Mouse (Mus musculus): ENCODE results near the gene Galr3. TPM values are rescaled to one million over a fixed set of nuclear protein-coding genes. Genes with fewer than 3 reads are reported as not detected.

The Galr3 gene
- polyA plus RNA-seq, 1 experiment from 2014 or later = not detected

- Histone ChIP-seq H3K9me3 (replicated peaks; ENCODE audit: control insufficient read depth, low read length) (no peaks in the 10 kb centered on the region), H3K4me2 (no peak overlapping the region), H3K4me1 (ENCODE audit: control insufficient read depth, insufficient read depth, low read length) (peaks cover 14% of the 10 kb centered on the region), H3K4me3 (ENCODE audit: low read depth, low read length) (no peak overlapping the region), H3K27me3 (ENCODE audit: control insufficient read depth, insufficient read depth, low read length) (no peaks in the 10 kb centered on the region), H3K9ac (ENCODE audit: low read depth, low read length) (no peak overlapping the region), H3K36me3 (ENCODE audit: control insufficient read depth, insufficient read depth, low read length) (peaks cover 34% of the 10 kb centered on the region), H3K27ac (ENCODE audit: low read depth, low read length) (no peak overlapping the region)
- ATAC-seq (replicated peaks; ENCODE audit: insufficient number of reproducible peaks, low FRiP score, low TSS enrichment) = no peak
- 87% methylated on average over 6 of the region's 6 CpGs for WGBS (ENCODE audit: insufficient replicate concordance)
These were observed 50.6 kb downstream of the Galr3 start for GRCm38 (mm10) chr15:79092284-79092683.

Small RNA genes within 50 kb of the gene (microRNA-seq; reads per million reads assigned to microRNA genes)
- gene Mir6956 (ENCODE audit: borderline number of aligned reads) = 0.81 reads per million, percentile 9 among the genes with 10 or more reads in this experiment

Other genes with a start within 250 kb of the Galr3 start
- 3.7 and 4.2 TPM in 2 replicates for gene Card10, start 238.8 kb upstream of the Galr3 start, polyA plus RNA-seq (2014; fragmentation: Nextera tagmentation; extraction: Ambion mirVana)
- gene Cdc42ep1, start 199.3 kb upstream of the Galr3 start, polyA plus RNA-seq (2014; fragmentation: Nextera tagmentation; extraction: Ambion mirVana) = 24.1 and 29.7 TPM in 2 replicates
- 0.49 TPM in 1 of 2 replicates, not detected in the other for gene Lgals2, start 186.4 kb upstream of the Galr3 start, polyA plus RNA-seq (2014; fragmentation: Nextera tagmentation; extraction: Ambion mirVana)
- 29.3 and 31.7 TPM in 2 replicates for gene Gga1, start 164.7 kb upstream of the Galr3 start, polyA plus RNA-seq (2014; fragmentation: Nextera tagmentation; extraction: Ambion mirVana)
- 0.23 and 0.47 TPM in 2 replicates for gene Gm49510, start 142.2 kb upstream of the Galr3 start, polyA plus RNA-seq (2014; fragmentation: Nextera tagmentation; extraction: Ambion mirVana)
- gene Sh3bp1, start 142.1 kb upstream of the Galr3 start, polyA plus RNA-seq (2014; fragmentation: Nextera tagmentation; extraction: Ambion mirVana) = 25.0 and 29.3 TPM in 2 replicates
- gene Pdxp, start 128.0 kb upstream of the Galr3 start, polyA plus RNA-seq (2014; fragmentation: Nextera tagmentation; extraction: Ambion mirVana) = 24.3 and 25.7 TPM in 2 replicates
- 541 and 566 TPM in 2 replicates for gene Lgals1, start 115.2 kb upstream of the Galr3 start, polyA plus RNA-seq (2014; fragmentation: Nextera tagmentation; extraction: Ambion mirVana)
- 43.6 and 51.4 TPM in 2 replicates for gene Nol12, start 107.0 kb upstream of the Galr3 start, polyA plus RNA-seq (2014; fragmentation: Nextera tagmentation; extraction: Ambion mirVana)
- 49.5 and 57.8 TPM in 2 replicates for gene Triobp, start 94.2 kb upstream of the Galr3 start, polyA plus RNA-seq (2014; fragmentation: Nextera tagmentation; extraction: Ambion mirVana)
- 74.6 and 178 TPM in 2 replicates for gene H1f0, start 13.4 kb upstream of the Galr3 start, polyA plus RNA-seq (2014; fragmentation: Nextera tagmentation; extraction: Ambion mirVana)
- 28.2 and 28.7 TPM in 2 replicates for gene Ankrd54, start 21.0 kb downstream of the Galr3 start, polyA plus RNA-seq (2014; fragmentation: Nextera tagmentation; extraction: Ambion mirVana)
- gene Eif3l, start 33.3 kb downstream of the Galr3 start, polyA plus RNA-seq (2014; fragmentation: Nextera tagmentation; extraction: Ambion mirVana) = 166 and 189 TPM in 2 replicates
- 11.9 and 13.6 TPM in 2 replicates for gene Micall1, start 67.0 kb downstream of the Galr3 start, polyA plus RNA-seq (2014; fragmentation: Nextera tagmentation; extraction: Ambion mirVana)
- 284 and 297 TPM in 2 replicates for gene Polr2f, start 99.1 kb downstream of the Galr3 start, polyA plus RNA-seq (2014; fragmentation: Nextera tagmentation; extraction: Ambion mirVana)
- gene 1700088E04Rik, start 99.4 kb downstream of the Galr3 start, polyA plus RNA-seq (2014; fragmentation: Nextera tagmentation; extraction: Ambion mirVana) = 7.1 and 8.2 TPM in 2 replicates
- gene Sox10, start 123.4 kb downstream of the Galr3 start, polyA plus RNA-seq (2014; fragmentation: Nextera tagmentation; extraction: Ambion mirVana) = 1.1 and 1.3 TPM in 2 replicates
- gene Pick1, start 187.3 kb downstream of the Galr3 start, polyA plus RNA-seq (2014; fragmentation: Nextera tagmentation; extraction: Ambion mirVana) = 17.6 and 19.3 TPM in 2 replicates
- gene Gm49486, start 187.5 kb downstream of the Galr3 start, polyA plus RNA-seq (2014; fragmentation: Nextera tagmentation; extraction: Ambion mirVana) = 0.59 and 0.64 TPM in 2 replicates
- gene Slc16a8, start 212.9 kb downstream of the Galr3 start, polyA plus RNA-seq (2014; fragmentation: Nextera tagmentation; extraction: Ambion mirVana) = 0.17 TPM in 1 of 2 replicates, not detected in the other
- gene Baiap2l2, start 243.7 kb downstream of the Galr3 start, polyA plus RNA-seq (2014; fragmentation: Nextera tagmentation; extraction: Ambion mirVana) = 11.1 and 14.0 TPM in 2 replicates